Mouse (Mus musculus) adrenal gland, postnatal 14 days (tissue): ENCODE data around the gene Rdh11. TPM values are rescaled to one million over a fixed set of nuclear protein-coding genes. Genes with fewer than 3 reads are reported as not detected.

Experiments used
- DNase-seq: peaks from one replicate; pipeline ENCODE4 v3.0.0; 2021; ENCODE audit warnings: mixed read lengths
- total RNA-seq: library from RNA; stranded (reverse); gene quantifications from 2 replicates; pipeline ENCODE4 v1.2.3, GENCODE M21; 2021

Gene Rdh11
- total RNA-seq, 1 experiment from 2014 or later: 15.5 TPM

DNA sequence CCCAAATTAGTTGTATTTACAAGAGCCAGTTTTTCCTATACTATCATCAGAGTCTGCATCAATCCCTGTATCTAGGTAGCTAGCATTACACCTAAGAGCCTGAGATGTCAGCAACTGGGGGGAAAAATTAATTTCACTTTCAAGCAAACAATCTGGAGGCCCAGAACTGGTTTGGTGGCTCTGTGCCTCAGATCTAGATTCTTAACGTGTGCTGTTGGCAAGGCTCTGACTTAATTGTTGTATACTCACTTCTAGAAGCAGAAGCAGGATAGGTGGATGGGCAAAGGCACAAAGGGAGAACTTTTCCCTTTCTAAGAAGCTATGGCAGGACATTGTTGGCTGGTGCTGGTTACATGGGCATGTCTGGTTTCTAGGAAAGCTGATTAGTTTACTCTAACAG, 52.7 kb downstream of the Rdh11 start:
- no peak for DNase-seq

GRCm38 (mm10) chr12:79138999-79139398, 53.1 kb downstream of the Rdh11 start:
- DNase-seq: no peak

DNA sequence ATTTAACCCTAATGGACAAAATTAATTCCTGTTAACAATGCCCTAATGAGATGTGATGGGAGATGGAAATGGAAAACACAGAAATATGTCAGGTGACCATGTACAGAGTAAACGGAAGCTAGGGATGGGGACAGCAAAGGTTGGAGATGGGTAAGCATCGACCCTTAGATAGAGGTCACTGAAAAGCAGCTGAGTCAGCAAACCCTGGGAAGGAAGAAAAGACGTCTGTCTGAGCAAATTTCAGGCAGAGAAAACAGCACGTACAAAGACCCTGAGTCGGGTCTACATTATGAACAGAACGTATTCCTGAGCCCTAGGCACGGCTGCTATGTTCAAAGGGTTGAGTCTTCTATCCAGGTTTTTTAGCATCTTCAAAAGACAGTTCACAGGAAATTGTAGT, 55.1 kb downstream of the Rdh11 start:
- no peak for DNase-seq

DNA sequence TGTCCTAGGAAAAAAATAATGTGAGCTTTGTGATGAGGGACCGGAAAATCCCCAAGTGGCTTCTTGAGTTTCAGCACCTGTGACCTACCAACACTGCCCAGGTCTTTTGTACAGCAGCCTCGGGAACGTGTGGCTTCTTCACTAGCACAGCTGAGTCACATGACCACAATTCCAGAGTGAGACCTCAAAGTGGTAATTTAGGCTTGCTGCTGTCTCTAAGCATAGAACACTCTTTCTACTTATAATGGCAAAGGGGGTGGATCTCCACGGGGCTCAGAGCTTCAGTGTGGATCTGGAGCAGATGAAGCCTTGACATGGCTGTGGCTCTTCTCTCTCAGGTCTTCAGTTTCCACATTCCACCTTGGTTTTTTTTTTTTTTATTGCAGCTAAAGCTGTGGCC, 57.0 kb downstream of the Rdh11 start:
- DNase-seq: no peak

GRCm38 (mm10) chr12:79134676-79135075, 57.4 kb downstream of the Rdh11 start:
- no peak for DNase-seq

- no peak for DNase-seq
Observed at GRCm38 (mm10) chr12:79131706-79132460, 60.2 kb downstream of the Rdh11 start.

- DNase-seq: no peak
Observed at GRCm38 (mm10) chr12:79131178-79131675, 60.9 kb downstream of the Rdh11 start.

GRCm38 (mm10) chr12:79130299-79131177, 61.6 kb downstream of the Rdh11 start, which contains the start of gene Arg2:
Arg2 (plus strand) TSS chr12:79130777.
- peak; percentile 74 for DNase-seq

Other genes starting within 250 kb of the Rdh11 start
- gene Tmem229b, start 184.7 kb downstream of the Rdh11 start, total RNA-seq: 12.6 and 15.5 TPM in 2 replicates
- 1.8 and 2.6 TPM in 2 replicates for gene Plekhh1, start 163.1 kb downstream of the Rdh11 start, total RNA-seq
- gene Pigh, start 102.6 kb downstream of the Rdh11 start, total RNA-seq: 8.2 and 10.0 TPM in 2 replicates
- not detected in 2 replicates for gene Arg2, start 61.5 kb downstream of the Rdh11 start, total RNA-seq
- 70.7 and 75.4 TPM in 2 replicates for gene Vti1b, start 19.6 kb downstream of the Rdh11 start, total RNA-seq
- gene Rdh12, start 16.6 kb upstream of the Rdh11 start, total RNA-seq: 0.59 and 1.0 TPM in 2 replicates
- gene Zfyve26, start 104.0 kb upstream of the Rdh11 start, total RNA-seq: 22.0 and 23.1 TPM in 2 replicates
- gene Rad51b, start 105.0 kb upstream of the Rdh11 start, total RNA-seq: 1.1 and 1.6 TPM in 2 replicates